Mouse (Mus musculus): Measurements from ENCODE around the gene Fkbp10.
A peak's percentile ranks its signal among the peaks of the same experiment; 100 is the strongest.

Fkbp10 gene

GRCm38 (mm10) chr11:100472197-100472934 lies 56.9 kb downstream of the Fkbp10 start, which contains the start of gene Klhl11:
TSS of gene Klhl11 (minus strand) at chr11:100472741.
- DNase-seq (ENCODE audit: low read depth, low spot score): peak; percentile 96

GRCm38 (mm10) chr11:100472935-100473295 lies 57.4 kb downstream of the Fkbp10 start:
- no peak for DNase-seq (ENCODE audit: low read depth, low spot score)

Data from CD4-positive helper T cell, adult 2 months (primary cell).